Mouse (Mus musculus): ENCODE measurements around the gene Ecsit. TPM values are rescaled to one million over a fixed set of nuclear protein-coding genes. Genes with fewer than 3 reads are reported as not detected.

Ecsit gene
- polyA plus RNA-seq, 1 experiment from 2014 or later = 57.4 TPM

DNA sequence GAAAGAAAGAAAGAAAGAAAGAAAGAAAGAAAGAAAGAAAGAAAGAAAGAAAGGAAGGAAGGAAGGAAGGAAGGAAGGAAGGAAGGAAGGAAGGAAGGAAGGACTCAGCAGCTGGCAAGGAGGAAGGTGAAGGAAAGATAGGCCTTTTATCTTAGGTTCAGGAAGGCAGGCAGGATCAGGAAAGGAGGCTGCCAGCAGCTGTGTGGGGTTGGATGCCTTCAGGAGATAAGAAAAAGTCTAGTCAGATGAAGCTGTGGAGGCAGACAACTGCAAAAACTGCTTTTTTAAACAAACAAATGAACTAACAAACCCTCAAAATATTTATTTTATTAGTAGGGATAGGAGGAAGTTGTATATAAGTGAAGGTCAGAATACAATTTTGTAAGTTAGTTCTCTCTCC lies 36.3 kb upstream of the Ecsit start:
- H3K4me3 ChIP-seq (ENCODE audit: low read depth, low read length) = no peak overlapping the region
- no peaks in the 10 kb centered on the region; the same call in 1 of the 2 replicates for H3K27me3 ChIP-seq (ENCODE audit: control insufficient read depth, insufficient read depth, low read depth, low read length)
- H3K27ac ChIP-seq (ENCODE audit: low read length) = no peak overlapping the region
- no peak overlapping the region for H3K4me2 ChIP-seq (ENCODE audit: low read length)
- no peaks in the 10 kb centered on the region for H3K9me3 ChIP-seq (replicated peaks; ENCODE audit: control insufficient read depth, low read length, poor library complexity, severe bottlenecking)
- no peak overlapping the region for H3K9ac ChIP-seq (ENCODE audit: low read depth, low read length)
- no peak for ATAC-seq
- no peaks in the 10 kb centered on the region for H3K36me3 ChIP-seq (ENCODE audit: control insufficient read depth, insufficient read depth, low read length)
- H3K4me1 ChIP-seq (ENCODE audit: control insufficient read depth, insufficient read depth, low read length) = peaks cover 5% of the 10 kb centered on the region

DNA sequence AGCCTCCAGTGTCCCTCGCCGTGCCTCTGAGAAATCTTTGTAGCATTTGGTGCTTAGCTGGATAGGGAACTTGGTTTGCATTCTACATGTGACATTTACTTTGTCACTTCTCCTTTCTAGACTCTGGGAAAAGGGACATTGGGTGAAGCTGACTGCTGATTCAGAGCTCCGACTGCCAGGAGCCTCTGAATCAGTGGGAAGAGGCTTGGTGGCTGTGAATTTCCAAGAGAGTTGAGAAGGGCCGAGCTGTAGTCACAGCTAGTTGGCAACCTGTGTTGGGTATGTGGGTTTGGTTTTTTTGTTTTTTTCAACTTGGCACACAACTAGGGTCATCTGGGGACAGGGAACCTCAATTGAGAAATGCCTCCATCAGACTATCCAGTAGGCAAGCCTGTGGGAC lies 34.3 kb upstream of the Ecsit start:
- Histone ChIP-seq H3K36me3 (ENCODE audit: control insufficient read depth, insufficient read depth, low read length) (no peaks in the 10 kb centered on the region), H3K27ac (ENCODE audit: low read length) (no peak overlapping the region), H3K9me3 (replicated peaks; ENCODE audit: control insufficient read depth, low read length, poor library complexity, severe bottlenecking) (no peaks in the 10 kb centered on the region), H3K4me3 (ENCODE audit: low read depth, low read length) (no peak overlapping the region), H3K27me3 (ENCODE audit: control insufficient read depth, insufficient read depth, low read depth, low read length) (no peaks in the 10 kb centered on the region; the same call in 1 of the 2 replicates), H3K4me2 (ENCODE audit: low read length) (no peak overlapping the region), H3K9ac (ENCODE audit: low read depth, low read length) (no peak overlapping the region), H3K4me1 (ENCODE audit: control insufficient read depth, insufficient read depth, low read length) (peaks cover 15% of the 10 kb centered on the region)
- no peak for ATAC-seq
- WGBS = 93% methylated on average over 4 of the region's 4 CpGs

DNA sequence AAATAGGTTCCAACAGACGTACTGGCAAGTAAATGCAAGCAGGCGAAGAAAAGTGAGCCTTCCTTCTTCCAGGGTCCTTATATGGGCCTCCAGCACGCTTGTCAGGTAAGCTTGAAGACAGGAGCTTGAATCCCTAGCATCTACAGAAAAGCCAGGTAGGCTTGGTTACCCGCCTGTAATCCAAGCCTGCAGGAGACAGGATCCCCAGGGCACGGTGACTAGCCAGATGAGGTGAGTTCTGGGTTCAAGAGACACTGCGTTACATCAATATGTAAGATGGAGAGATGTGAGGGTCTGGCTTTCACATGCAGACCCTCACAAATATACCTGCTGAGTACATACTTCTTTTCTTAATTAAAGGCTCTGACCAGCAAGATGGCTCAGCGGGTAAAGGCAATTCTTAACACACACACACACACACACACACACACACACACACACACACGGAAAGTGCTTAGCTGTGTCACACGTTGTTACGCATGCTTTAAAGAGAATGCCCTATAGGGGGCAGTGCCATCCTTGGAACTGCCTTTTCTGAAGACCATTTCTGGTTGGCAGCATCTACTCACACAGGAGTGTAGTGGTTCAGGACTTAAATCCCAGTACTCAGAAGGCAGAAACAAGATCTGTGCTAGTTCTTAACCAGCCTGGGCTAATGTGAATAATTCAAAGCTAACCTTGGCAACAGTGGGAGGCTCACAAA lies 32.7 kb upstream of the Ecsit start:
- peak overlapping the region; percentile 77; the same call in 1 of the 2 replicates for H3K27ac ChIP-seq (ENCODE audit: low read length)

DNA sequence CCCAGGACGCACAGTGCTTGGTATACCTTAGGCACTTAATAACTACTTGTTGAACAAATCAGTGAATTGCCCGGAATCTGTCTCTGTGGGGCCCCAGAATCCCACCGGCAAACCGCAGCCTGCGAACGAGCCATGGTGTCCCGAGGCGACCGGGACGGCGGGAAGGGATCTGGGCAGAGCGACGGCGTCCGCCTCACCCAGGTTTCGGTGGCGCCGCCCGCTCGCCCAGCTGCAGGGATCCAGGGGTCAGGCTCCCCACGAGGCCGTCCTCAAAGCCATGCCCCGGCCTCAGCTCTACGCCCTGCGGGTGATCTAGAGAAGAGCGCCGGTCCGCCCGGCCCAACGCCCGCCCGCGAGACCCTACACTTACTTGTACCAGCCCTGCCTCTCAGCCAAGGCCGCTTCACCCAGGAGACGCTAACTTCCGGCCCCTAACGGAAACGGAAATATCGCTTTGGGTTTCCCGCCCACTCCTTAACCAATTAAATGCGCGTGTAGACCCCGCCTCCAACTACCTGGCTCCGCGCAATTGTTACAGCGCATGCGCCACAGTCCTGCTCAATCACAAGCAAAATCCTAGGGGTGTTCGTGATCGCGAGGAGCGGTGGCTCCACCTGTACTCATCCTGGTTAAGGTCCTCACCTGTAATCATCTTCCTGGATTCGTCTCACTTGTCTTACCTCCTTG lies 31.6 kb upstream of the Ecsit start, which contains the start of gene Elof1:
Elof1 (minus strand) TSS at position 433 of the 687 bp plus-strand sequence.
- Histone ChIP-seq H3K4me2 (ENCODE audit: low read length) (peak within 1 kb of the TSS; percentile 97), H3K36me3 (ENCODE audit: control insufficient read depth, insufficient read depth, low read length) (peaks cover 11% of the 10 kb centered on the region), H3K27ac (ENCODE audit: low read length) (peak within 1 kb of the TSS; percentile 77), H3K9ac (ENCODE audit: low read depth, low read length) (peak within 1 kb of the TSS; percentile 79), H3K4me3 (ENCODE audit: low read depth, low read length) (peak within 1 kb of the TSS; percentile 72), H3K9me3 (replicated peaks; ENCODE audit: control insufficient read depth, low read length, poor library complexity, severe bottlenecking) (no peaks in the 10 kb centered on the region), H3K4me1 (ENCODE audit: control insufficient read depth, insufficient read depth, low read length) (peaks cover 15% of the 10 kb centered on the region), H3K27me3 (ENCODE audit: control insufficient read depth, insufficient read depth, low read depth, low read length) (no peaks in the 10 kb centered on the region)
- WGBS = under 1% methylated on average over 52 of the region's 52 CpGs
- ATAC-seq = peak; percentile 96

More for the DNA sequence above, 32.7 kb upstream of the Ecsit start:
- peaks cover 1% of the 10 kb centered on the region; the same call in 1 of the 2 replicates for H3K36me3 ChIP-seq (ENCODE audit: control insufficient read depth, insufficient read depth, low read length)
- peak overlapping the region; percentile 97 for H3K4me2 ChIP-seq (ENCODE audit: low read length)
- WGBS = 46% methylated on average over 10 of the region's 10 CpGs
- peaks cover 15% of the 10 kb centered on the region for H3K4me1 ChIP-seq (ENCODE audit: control insufficient read depth, insufficient read depth, low read length)
- H3K27me3 ChIP-seq (ENCODE audit: control insufficient read depth, insufficient read depth, low read depth, low read length) = no peaks in the 10 kb centered on the region
- peak overlapping the region; percentile 72 for H3K4me3 ChIP-seq (ENCODE audit: low read depth, low read length)
- no peak for ATAC-seq
- H3K9me3 ChIP-seq (replicated peaks; ENCODE audit: control insufficient read depth, low read length, poor library complexity, severe bottlenecking) = no peaks in the 10 kb centered on the region
- peak overlapping the region; percentile 73 for H3K9ac ChIP-seq (ENCODE audit: low read depth, low read length)

DNA sequence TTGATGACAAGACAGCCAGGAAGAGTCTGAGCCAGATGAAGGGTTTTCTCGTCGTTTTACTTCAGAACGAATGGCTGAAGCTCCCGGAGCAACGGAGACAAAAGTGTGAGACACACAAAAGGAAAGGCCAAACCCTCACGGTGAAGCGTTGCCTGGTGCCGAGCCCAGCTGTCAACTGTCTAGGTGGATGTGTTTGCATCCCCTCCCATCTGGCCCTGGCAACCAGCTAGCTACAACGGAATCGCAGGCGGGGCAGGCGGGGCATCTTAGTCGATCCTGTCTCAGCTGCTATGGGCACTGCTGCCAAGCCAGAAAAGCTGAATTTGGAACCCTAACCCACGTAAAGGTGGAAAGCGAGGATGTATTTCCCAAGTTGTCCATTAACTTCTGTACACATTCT lies 30.8 kb upstream of the Ecsit start:
- Histone ChIP-seq H3K27me3 (ENCODE audit: control insufficient read depth, insufficient read depth, low read depth, low read length) (no peaks in the 10 kb centered on the region), H3K4me2 (ENCODE audit: low read length) (peak overlapping the region; percentile 97), H3K9me3 (replicated peaks; ENCODE audit: control insufficient read depth, low read length, poor library complexity, severe bottlenecking) (no peaks in the 10 kb centered on the region), H3K27ac (ENCODE audit: low read length) (no peak overlapping the region), H3K36me3 (ENCODE audit: control insufficient read depth, insufficient read depth, low read length) (peaks cover 16% of the 10 kb centered on the region), H3K4me1 (ENCODE audit: control insufficient read depth, insufficient read depth, low read length) (peaks cover 15% of the 10 kb centered on the region), H3K9ac (ENCODE audit: low read depth, low read length) (peak overlapping the region; percentile 79), H3K4me3 (ENCODE audit: low read depth, low read length) (peak overlapping the region; percentile 72)
- ATAC-seq = no peak
- 17% methylated on average over 15 of the region's 15 CpGs for WGBS

DNA sequence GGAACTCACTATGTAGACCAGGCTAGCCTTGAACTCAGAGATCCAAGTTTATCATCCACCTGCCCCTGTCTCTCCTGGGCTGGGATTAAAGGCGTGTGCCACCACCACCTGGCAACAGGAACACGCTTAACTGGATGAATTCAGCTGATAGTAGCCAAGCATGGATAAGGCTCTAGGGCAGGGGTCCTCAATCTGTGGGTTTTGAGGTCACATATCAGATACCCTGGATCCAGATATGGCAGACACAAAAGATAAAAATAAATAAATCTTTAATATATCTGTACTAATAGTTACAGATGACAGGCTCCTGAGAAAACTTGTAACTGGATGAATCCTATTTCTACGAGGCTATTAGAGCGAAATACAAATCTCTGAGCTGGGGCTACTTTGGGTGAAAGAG lies 30.4 kb upstream of the Ecsit start:
- 87% methylated on average over 4 of the region's 4 CpGs for WGBS

DNA sequence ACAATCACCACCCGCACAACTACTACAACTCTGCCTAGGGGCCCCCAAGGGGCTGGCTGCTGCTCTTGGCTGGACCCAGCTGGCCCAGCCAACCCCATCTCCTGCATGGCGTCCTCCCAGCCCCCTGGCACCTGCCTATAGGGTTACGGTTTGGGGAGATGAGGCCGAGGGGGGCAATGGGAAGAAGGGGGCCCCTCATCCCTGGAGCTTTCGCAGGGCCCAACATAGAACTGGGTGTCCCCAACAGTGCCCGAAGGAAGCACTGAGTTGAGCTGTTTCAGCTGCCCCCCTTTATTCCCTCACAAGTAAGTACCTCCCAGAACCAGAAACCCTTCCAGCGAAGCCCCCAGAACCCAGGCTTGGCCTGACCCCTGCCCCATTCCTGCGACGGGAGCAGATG lies 23.0 kb upstream of the Ecsit start:
- Histone ChIP-seq H3K4me2 (ENCODE audit: low read length) (no peak overlapping the region), H3K27me3 (ENCODE audit: control insufficient read depth, insufficient read depth, low read depth, low read length) (no peaks in the 10 kb centered on the region), H3K9ac (ENCODE audit: low read depth, low read length) (no peak overlapping the region), H3K4me3 (ENCODE audit: low read depth, low read length) (no peak overlapping the region), H3K4me1 (ENCODE audit: control insufficient read depth, insufficient read depth, low read length) (no peaks in the 10 kb centered on the region), H3K27ac (ENCODE audit: low read length) (no peak overlapping the region), H3K36me3 (ENCODE audit: control insufficient read depth, insufficient read depth, low read length) (peaks cover 27% of the 10 kb centered on the region), H3K9me3 (replicated peaks; ENCODE audit: control insufficient read depth, low read length, poor library complexity, severe bottlenecking) (no peaks in the 10 kb centered on the region)
- 95% methylated on average over 9 of the region's 9 CpGs for WGBS
- peak; percentile 60; the same call in 1 of the 2 replicates for ATAC-seq

More for the DNA sequence above, 30.4 kb upstream of the Ecsit start:
- peak overlapping the region; percentile 97 for H3K4me2 ChIP-seq (ENCODE audit: low read length)
- no peak overlapping the region for H3K27ac ChIP-seq (ENCODE audit: low read length)
- no peak for ATAC-seq
- H3K27me3 ChIP-seq (ENCODE audit: control insufficient read depth, insufficient read depth, low read depth, low read length) = no peaks in the 10 kb centered on the region
- H3K4me3 ChIP-seq (ENCODE audit: low read depth, low read length) = peak overlapping the region; percentile 72
- H3K9me3 ChIP-seq (replicated peaks; ENCODE audit: control insufficient read depth, low read length, poor library complexity, severe bottlenecking) = no peaks in the 10 kb centered on the region
- H3K4me1 ChIP-seq (ENCODE audit: control insufficient read depth, insufficient read depth, low read length) = peaks cover 15% of the 10 kb centered on the region
- peaks cover 20% of the 10 kb centered on the region for H3K36me3 ChIP-seq (ENCODE audit: control insufficient read depth, insufficient read depth, low read length)
- peak overlapping the region; percentile 79 for H3K9ac ChIP-seq (ENCODE audit: low read depth, low read length)

DNA sequence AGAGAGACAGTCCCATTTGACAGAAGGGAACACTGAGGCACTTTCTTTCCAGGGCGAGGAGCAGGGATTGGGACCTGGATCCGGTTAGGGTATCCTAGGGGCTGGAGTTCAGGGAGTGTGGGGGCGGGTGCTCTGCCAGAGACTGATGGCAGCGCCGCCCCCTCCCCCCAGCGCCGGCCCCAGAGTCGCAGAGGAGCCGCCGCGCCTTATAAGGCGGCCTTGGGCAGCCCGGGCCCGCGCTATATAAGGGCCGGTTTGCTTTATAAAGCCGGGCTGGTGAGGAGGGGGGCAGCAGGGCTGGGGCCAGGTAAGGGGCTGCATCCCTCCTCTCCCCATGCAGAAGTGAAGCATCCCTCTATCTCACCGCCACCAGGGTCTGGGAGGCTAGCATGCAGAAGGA lies 14.7 kb upstream of the Ecsit start:
- WGBS = 4% methylated on average over 18 of the region's 18 CpGs
- ATAC-seq = no peak
- Histone ChIP-seq H3K4me2 (ENCODE audit: low read length) (no peak overlapping the region), H3K27ac (ENCODE audit: low read length) (no peak overlapping the region), H3K36me3 (ENCODE audit: control insufficient read depth, insufficient read depth, low read length) (no peaks in the 10 kb centered on the region), H3K4me1 (ENCODE audit: control insufficient read depth, insufficient read depth, low read length) (no peaks in the 10 kb centered on the region; the same call in 1 of the 2 replicates), H3K27me3 (ENCODE audit: control insufficient read depth, insufficient read depth, low read depth, low read length) (peaks cover 24% of the 10 kb centered on the region), H3K4me3 (ENCODE audit: low read depth, low read length) (no peak overlapping the region), H3K9me3 (replicated peaks; ENCODE audit: control insufficient read depth, low read length, poor library complexity, severe bottlenecking) (no peaks in the 10 kb centered on the region), H3K9ac (ENCODE audit: low read depth, low read length) (no peak overlapping the region)
